Comparison of ENCODE assay signal across 10 mouse cellular contexts in genomic region chr7:35859601-35860000, GRCm38 (mm10). TPM values are rescaled to one million over a fixed set of nuclear protein-coding genes. Genes with fewer than 3 reads are reported as not detected.
A peak's percentile ranks its signal among the peaks of the same experiment; 100 is the strongest.
DNase-seq lines count a peak whose midpoint lies in the region; ATAC-seq and TF ChIP-seq lines count a peak whose summit lies in the region.
"Had no signal": no experiment of that assay in that cellular context is flagged by ENCODE, and none has a peak within 500 bp of the region (broad histone marks: within the 10 kb centered on the region; RNA-seq: fewer than 3 reads in every experiment).

No protein-coding gene starts in this region.

- peak; percentile 12 to 37 for DNase-seq in cerebellum, postnatal 14 days
- DNase-seq in cerebellum, adult 11 months = no peak
- DNase-seq in liver, adult 2 months (ENCODE audit: extremely low read depth, low read depth, low spot score) = peak; percentile 29
- no peak for DNase-seq in liver, embryonic 11.5 days (ENCODE audit: low spot score)
- DNase-seq in lung, postnatal 0 days (ENCODE audit: low spot score) = no peak
- DNase-seq in right cerebral cortex, postnatal 25 days = no peak
- no peak for DNase-seq in Muller cell, postnatal 12 days (ENCODE audit: inconsistent ontology term)

- TF ChIP-seq EP300 in lung, postnatal 0 days (IDR thresholded peaks at IDR 0.05) = no peak

- no peaks in the 10 kb centered on the region for H3K36me3 ChIP-seq in liver, adult 2 months (ENCODE audit: control insufficient read depth, insufficient read depth, low read length)
- H3K36me3 ChIP-seq in liver, embryonic 11.5 days (ENCODE audit: control insufficient read depth, insufficient read depth, low read length) = no peaks in the 10 kb centered on the region
- no peaks in the 10 kb centered on the region for H3K36me3 ChIP-seq in lung, postnatal 0 days (ENCODE audit: insufficient read depth, low read length)
- H3K36me3 ChIP-seq: heart, embryonic 13.5 days had no signal

- peak; percentile 65 for TF ChIP-seq CTCF in liver, adult 2 months (IDR thresholded peaks at IDR 0.05; ENCODE audit: low read depth, low read length)
- TF ChIP-seq CTCF in bone marrow, adult 2 months (IDR thresholded peaks at IDR 0.05; ENCODE audit: control insufficient read depth, insufficient read depth, low read length) = peak; percentile 43
- peak; percentile 64 for TF ChIP-seq CTCF in lung, postnatal 0 days (IDR thresholded peaks at IDR 0.05)

- H3K27ac ChIP-seq in liver, adult 2 months (replicated peaks; ENCODE audit: insufficient read depth, low read depth, low read length) = no peak overlapping the region
- no peak overlapping the region for H3K27ac ChIP-seq in liver, embryonic 11.5 days (ENCODE audit: low read depth, low read length)
- no peak overlapping the region for H3K27ac ChIP-seq in bone marrow, adult 2 months (ENCODE audit: control insufficient read depth, insufficient read depth, low read depth, low read length, poor library complexity)
- no peak overlapping the region for H3K27ac ChIP-seq in lung, postnatal 0 days (ENCODE audit: low read length)
- H3K27ac ChIP-seq: heart, embryonic 13.5 days had no signal

- no peak for TF ChIP-seq POLR2A in liver, adult 2 months (IDR thresholded peaks at IDR 0.05; ENCODE audit: extremely low read depth, insufficient read depth, low read length)
- TF ChIP-seq POLR2A in bone marrow, adult 2 months (IDR thresholded peaks at IDR 0.05; ENCODE audit: borderline replicate concordance, control insufficient read depth, low read depth, low read length) = no peak

- H3K79me2 ChIP-seq in liver, adult 2 months (ENCODE audit: control insufficient read depth, insufficient read depth, low read length) = no peaks in the 10 kb centered on the region

- no peaks in the 10 kb centered on the region for H3K27me3 ChIP-seq in liver, adult 2 months (ENCODE audit: control insufficient read depth, insufficient read depth, low read length)
- H3K27me3 ChIP-seq in liver, embryonic 11.5 days (replicated peaks; ENCODE audit: control insufficient read depth, insufficient read depth, low read length) = no peaks in the 10 kb centered on the region
- H3K27me3 ChIP-seq in lung, postnatal 0 days (replicated peaks; ENCODE audit: insufficient read depth, low read length) = no peaks in the 10 kb centered on the region
- H3K27me3 ChIP-seq: heart, embryonic 13.5 days had no signal

- WGBS in liver, adult 2 months = 17% methylated on average over 3 of the region's 3 CpGs
- 21% methylated on average over 3 of the region's 3 CpGs for WGBS in liver, embryonic 11.5 days
- WGBS in bone marrow, adult 2 months = 26% methylated on average over 3 of the region's 3 CpGs
- WGBS in lung, postnatal 0 days = 20% methylated on average over 3 of the region's 3 CpGs

- H3K4me3 ChIP-seq in liver, adult 2 months (ENCODE audit: insufficient read depth, low read depth, low read length) = no peak overlapping the region
- no peak overlapping the region for H3K4me3 ChIP-seq in liver, embryonic 11.5 days (ENCODE audit: low read depth, low read length)
- H3K4me3 ChIP-seq in bone marrow, adult 2 months (replicated peaks; ENCODE audit: control insufficient read depth, low read depth, low read length) = no peak overlapping the region
- no peak overlapping the region for H3K4me3 ChIP-seq in lung, postnatal 0 days (ENCODE audit: low read depth, low read length)
- H3K4me3 ChIP-seq: heart, embryonic 13.5 days; megakaryocyte, embryonic 14.5 days had no signal

- ATAC-seq in liver, embryonic 11.5 days (replicated peaks; ENCODE audit: low FRiP score) = no peak
- no peak for ATAC-seq in lung, postnatal 0 days

- H3K4me2 ChIP-seq in liver, embryonic 11.5 days = no peak overlapping the region
- H3K4me2 ChIP-seq in lung, postnatal 0 days (replicated peaks; ENCODE audit: low read depth, low read length) = no peak overlapping the region
- H3K4me2 ChIP-seq: heart, embryonic 13.5 days had no signal

- H3K4me1 ChIP-seq in liver, adult 2 months (ENCODE audit: control insufficient read depth, insufficient read depth, low read length) = peaks cover 3% of the 10 kb centered on the region
- no peaks in the 10 kb centered on the region for H3K4me1 ChIP-seq in liver, embryonic 11.5 days (replicated peaks; ENCODE audit: control insufficient read depth, insufficient read depth, low read length)
- H3K4me1 ChIP-seq in bone marrow, adult 2 months (ENCODE audit: control insufficient read depth, insufficient read depth, low read length) = no peaks in the 10 kb centered on the region
- H3K4me1 ChIP-seq in lung, postnatal 0 days (ENCODE audit: insufficient read depth, low read depth, low read length) = no peaks in the 10 kb centered on the region

- no peak overlapping the region for H3K9ac ChIP-seq in liver, adult 2 months (ENCODE audit: low read depth, low read length)
- no peak overlapping the region for H3K9ac ChIP-seq in liver, embryonic 11.5 days (ENCODE audit: low read depth, low read length)
- H3K9ac ChIP-seq in lung, postnatal 0 days (replicated peaks; ENCODE audit: low read depth) = no peak overlapping the region
- H3K9ac ChIP-seq: heart, embryonic 13.5 days had no signal

- H3K9me3 ChIP-seq in liver, embryonic 11.5 days (ENCODE audit: control insufficient read depth, low read length) = no peaks in the 10 kb centered on the region
- H3K9me3 ChIP-seq in lung, postnatal 0 days (ENCODE audit: low read length) = no peaks in the 10 kb centered on the region

RNA-seq across cellular contexts. Expression of gene Zfp507, which starts 56.8 kb away (rescaled TPM):
- 12.2 and 14.2 TPM in 2 replicates for total RNA-seq in liver, adult 2 months (2014; rRNA removed)
- 3.6 and 4.9 TPM in 2 replicates for polyA plus RNA-seq in liver, adult 2 months (2012; rRNA removed)
- polyA plus RNA-seq in liver, embryonic 11.5 days (2014; fragmentation: Nextera tagmentation; extraction: Ambion mirVana) = 11.5 and 14.4 TPM in 2 replicates
- 4.9 and 12.2 TPM in 2 replicates for polyA plus RNA-seq in bone marrow, adult 2 months (2011; ENCODE audit: insufficient read depth, insufficient read length, low replicate concordance, missing spikeins)
- polyA plus RNA-seq in lung, postnatal 0 days (2015; fragmentation: Nextera tagmentation; extraction: Ambion mirVana) = 6.9 and 10.1 TPM in 2 replicates

Comparison
In these comparisons a context has a peak if more than half of its experiments do, and no peak if none do; other contexts are left out.
1. DNase-seq: peak in cerebellum, postnatal 14 days (2 of 2) and liver, adult 2 months (single experiment); none in cerebellum, adult 11 months (single experiment), liver, embryonic 11.5 days (single experiment), lung, postnatal 0 days (single experiment), right cerebral cortex, postnatal 25 days (single experiment) and Muller cell, postnatal 12 days (single experiment).
2. Peak in every context shown above with its lines, with median percentiles within 50 percentile points of each other: CTCF ChIP-seq.